Mouse (Mus musculus) right cerebral cortex, postnatal 14 days (tissue): ENCODE measurements at regions not wholly inside any gene's neighbourhood (a gene's known extent, or its start where the extent isn't known, plus 50 kb on each side); places are given as distances from the start of the nearest gene placed in this dataset.

Experiments
- DNase-seq: peaks from one replicate; pipeline ENCODE4 v3.0.0; 2022

DNA sequence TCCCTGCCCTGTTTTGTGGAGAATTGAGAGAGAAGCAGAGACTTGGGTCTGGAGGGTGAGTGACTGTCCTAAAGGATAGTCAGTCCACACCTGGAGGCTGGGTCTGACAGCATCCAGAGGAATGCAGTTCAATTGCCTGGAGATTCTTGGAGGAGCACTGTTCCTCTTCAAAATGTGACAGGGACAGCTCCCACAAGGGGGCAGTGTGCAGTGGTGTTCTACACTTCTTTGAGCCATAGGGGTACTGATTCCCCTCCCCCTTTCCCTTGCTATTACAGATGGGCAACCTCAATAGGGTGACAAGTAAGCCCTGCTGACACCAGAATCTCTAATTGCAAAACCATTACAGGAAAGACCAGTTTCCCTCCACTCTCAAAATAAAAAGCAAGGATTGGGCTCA lies 63.7 kb upstream of the Gm773 start:
- peak; percentile 18 for DNase-seq

DNA sequence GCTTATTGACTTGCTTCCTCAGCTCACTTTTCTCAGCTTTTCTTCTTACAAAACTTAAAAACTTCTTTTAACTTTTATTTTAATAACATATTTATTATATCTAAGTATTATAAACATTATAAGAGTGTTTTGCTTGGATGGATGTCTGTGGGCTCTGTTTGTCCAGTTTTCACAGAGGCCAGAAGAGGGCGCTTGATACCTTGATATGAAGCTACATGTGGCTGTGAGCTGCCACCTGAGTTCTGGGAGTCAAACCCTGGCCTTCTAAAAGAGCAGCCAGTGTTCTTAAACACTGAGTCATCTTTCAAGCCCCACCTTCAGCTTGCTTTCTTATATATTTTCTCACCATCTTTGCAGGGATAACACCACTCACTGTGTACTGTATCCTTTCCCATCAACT lies 61.5 kb upstream of the Gm773 start:
- DNase-seq, result peak; percentile 16

DNA sequence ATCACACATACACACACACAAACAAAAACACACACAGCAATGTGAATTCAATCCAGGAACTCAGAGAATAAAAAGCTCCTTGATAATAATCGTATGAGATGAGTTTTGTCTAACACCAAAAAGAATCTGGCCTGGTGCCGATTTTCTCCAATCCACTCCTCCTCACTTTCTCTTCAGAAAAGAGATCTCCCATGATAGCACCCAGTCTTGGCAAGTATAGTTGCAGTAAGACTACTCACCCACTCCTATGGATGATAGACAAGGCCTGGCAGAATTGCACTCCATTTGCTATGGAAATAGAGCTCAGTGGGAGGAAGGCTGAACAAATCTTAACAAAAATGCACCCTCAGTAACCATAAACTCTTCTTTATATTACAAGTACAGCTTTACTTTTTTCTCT lies 57.0 kb upstream of the Gm773 start:
- DNase-seq, result peak; percentile 40
